Mouse (Mus musculus): ENCODE results near the gene Syt6.
"Not testable (repeated sequence)": the region's sequence is repeated elsewhere in the genome, so short reads cannot be mapped to it uniquely, and the experiment has no call there.

Gene Syt6

DNA sequence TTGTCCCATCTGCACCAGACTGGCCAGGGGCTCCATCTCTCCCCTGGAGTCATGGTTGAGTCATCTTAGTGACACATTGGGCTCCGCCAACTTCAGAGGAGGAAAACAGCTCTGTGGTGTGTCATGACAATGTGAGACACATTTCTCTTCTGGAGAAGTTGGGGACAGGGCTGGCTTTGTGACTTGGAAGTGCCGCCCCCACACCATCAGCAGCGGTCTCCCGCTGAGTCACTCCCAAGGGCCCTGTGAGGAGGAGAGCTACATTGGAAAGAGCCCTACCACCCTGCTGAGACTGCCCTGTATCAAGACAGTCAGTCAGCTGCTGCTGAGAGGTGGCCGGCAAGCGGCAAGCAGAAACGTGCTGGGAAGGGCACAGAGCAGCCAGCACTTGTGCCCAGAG is 26.0 kb downstream of the Syt6 start:
- DNase-seq (ENCODE audit: low read depth, low spot score): no peak

DNA sequence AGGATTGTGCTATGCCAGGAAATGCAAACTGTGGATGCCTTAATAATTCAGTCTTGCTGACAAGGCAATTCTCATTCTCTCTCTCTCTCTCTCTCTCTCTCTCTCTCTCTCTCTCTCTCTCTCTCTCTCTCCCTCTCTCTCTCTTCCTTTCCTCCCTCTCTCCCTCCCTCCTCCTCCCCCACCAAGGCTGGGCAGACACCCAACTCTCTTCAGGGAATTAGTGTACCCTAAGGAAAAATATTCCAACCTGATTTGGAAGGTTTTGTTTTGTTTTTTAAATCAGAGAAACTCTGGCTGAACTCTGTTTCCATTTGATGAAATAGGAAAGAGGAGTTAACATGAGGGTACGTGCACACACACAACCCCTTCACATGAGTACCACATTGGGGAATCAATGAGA is 26.5 kb downstream of the Syt6 start:
- DNase-seq (ENCODE audit: low read depth, low spot score): no peak

DNA sequence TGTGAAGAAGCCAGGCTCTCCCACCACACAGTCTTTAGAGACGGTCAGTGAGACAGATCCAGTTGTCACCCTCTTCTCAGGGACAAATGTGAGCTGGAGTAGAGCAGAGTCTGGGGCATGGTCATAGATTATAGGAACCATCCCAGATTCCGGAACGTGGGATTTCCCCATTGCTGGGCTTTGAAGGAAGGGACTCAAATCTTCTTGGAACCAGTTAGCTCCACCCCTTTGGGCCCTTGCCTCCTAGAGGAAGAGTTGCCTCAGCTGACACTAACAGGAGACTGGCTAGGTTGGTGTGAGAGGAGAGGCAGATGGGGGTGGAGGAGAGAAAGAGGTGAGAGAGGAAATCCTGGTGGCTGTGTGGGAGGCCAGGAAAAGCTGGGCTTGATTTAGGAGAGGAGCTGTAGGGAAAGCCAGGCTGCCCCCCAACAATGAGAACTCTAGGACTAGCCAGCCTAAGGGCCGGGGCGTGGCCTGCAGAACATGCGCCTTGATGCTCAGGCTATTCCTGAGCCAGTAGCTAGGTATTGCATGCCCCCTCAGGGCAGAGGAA is 31.1 kb downstream of the Syt6 start:
- no peak for DNase-seq (ENCODE audit: low read depth, low spot score)

DNA sequence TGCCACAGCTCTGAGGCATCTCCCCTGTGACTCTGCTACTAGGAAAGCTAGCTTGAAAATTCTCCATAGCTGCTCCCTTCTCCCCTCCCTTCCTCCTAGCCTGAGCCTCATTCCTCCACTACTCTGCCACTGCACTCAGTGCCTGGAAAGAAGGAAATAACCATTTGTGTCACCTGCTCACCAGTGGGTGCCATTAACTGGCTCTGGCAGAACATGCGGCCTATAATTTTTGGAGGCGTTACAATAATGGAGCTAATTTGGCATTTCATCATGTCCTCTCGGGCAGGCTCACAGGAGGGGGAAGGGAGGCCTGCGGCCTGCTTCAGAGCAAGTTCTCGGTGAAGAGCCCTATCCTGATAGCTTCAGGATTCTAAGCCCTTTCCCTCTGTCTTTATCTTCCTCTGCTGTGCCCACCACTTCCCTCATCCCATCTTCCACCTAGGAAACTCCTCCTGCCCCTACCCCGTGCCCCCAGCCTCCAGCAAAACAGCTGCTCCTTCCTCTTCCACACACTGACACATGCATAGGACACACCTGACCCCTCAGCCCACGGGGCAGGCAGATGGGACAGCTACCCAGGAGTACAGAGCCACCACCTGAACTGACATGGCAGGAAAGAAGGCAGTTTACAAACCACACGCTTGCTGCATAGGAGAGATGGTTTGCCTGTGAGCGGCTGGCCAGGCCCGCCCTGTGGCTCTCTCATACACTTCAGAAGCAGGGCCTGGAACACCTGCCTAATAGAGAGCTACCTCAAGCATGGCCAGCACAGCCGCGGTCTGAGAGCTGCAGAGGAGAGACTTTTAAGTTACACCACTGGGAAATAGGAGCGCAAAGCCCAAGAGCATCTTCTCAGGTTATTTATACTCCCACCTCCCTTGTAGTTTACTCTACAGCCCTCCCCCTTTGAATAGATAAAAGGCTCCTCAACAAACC is 31.9 kb downstream of the Syt6 start:
- DNase-seq (ENCODE audit: low read depth, low spot score): no peak

DNA sequence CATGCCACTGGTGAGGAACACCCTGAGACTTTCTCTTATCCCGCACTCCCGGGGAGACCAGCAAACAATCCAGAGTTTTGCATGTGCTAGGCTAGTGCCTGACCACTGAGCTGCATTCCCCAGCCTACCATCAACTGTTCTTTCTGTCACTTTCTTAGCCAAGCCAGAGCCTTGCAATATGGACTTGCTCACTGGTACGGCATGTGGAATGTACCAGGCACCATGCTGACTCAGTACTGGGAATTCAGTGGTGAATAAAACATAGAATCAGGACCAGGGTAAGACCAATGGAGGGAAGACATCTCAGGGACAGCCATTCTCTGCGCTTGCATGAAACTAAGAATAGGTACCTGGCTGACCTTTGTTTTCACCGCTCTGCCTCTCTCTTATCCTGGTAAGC is 35.2 kb downstream of the Syt6 start:
- DNase-seq (ENCODE audit: low read depth, low spot score): no peak

DNA sequence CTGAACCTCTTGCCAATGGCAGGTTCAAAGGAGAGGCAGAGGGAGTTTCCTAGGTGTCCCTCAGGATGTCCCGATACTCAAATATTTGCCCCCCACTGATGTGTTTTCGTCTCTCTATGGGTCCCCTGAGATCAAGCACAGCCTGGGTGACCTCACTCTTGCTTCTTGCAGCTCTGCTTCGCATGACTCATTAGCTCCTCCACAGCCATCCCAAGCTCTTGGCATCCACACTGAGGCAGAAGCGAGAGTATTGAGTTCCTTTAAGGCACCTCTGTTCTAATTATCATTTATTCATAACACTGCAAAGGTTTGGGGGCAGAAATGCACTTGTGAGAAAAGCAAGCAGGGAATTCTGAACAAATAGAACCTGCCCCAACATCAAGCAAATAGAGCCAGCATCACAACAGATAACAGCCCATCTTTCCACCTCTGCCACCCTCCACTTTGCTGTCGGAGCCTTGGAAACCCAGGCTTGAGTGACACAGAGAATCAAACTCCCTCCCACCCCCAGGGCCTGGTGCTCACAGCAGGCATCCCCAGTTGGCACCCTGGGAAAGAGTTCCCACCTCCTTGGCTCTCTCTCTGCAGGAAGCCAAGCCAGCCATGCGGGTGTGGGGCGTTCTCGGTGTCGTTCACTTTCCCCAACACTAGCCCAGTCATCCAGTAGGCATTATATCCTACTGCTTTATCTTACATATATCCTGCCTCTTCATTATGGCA is 37.8 kb downstream of the Syt6 start:
- DNase-seq (ENCODE audit: low read depth, low spot score): no peak

DNA sequence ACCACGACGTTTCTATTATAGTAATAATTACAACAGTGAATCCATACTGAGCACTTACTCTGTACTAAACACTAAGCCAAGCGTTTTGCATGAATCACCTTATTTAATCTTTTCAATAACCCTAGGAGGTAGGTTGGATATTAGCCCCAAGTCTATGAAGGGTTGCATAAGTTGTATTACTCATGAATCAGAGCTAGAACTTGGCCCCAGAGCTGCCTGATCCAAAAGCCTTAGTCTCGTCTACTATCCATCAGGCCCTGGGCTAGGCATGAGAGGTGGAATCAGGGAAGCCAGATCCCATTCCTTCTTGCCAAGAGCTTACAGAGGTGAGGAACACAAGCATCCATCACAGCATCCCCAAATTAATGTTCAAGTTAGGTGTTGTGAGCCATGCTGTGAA is 40.6 kb downstream of the Syt6 start:
- DNase-seq (ENCODE audit: low read depth, low spot score): no peak

DNA sequence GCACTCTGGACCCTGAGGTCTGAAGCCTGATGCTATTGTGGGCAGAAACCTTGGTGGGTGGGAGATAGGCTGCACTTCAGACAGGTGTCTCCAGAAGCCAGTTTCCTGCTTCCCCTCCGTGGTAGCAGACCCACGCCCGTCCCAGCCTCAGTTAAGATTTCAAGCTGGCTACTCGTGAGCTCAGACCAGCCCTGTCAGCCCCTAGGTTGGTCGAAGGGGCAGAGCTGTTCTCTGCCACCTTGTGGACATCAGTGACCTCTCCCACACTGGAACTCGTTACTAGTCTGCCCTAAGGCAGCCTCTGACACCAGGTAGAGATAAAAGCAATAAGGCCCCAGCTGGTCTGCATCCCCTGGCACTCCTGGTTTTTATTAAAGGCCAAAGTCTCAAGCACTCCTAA is 42.0 kb downstream of the Syt6 start:
- no peak for DNase-seq (ENCODE audit: low read depth, low spot score)

DNA sequence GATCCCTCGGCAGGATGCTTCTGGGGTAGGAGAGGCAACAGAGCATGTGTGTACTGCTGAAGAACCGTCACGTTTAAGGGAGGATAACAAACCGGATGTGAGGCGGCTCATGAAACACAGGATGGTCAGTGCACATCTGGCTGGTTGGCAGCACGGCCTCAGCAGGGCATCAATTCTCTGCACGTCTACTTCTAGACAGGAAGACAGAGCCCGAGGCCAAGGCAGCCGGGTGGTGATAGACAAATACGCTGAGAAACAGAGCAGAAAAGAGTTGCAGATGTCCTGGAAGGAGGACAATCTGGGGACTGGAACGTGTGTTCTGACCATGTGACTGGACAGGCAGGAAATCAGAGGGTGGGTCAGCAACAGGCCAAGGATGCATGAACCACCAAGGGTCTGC is 45.1 kb downstream of the Syt6 start:
- no peak for DNase-seq (ENCODE audit: low read depth, low spot score)

DNA sequence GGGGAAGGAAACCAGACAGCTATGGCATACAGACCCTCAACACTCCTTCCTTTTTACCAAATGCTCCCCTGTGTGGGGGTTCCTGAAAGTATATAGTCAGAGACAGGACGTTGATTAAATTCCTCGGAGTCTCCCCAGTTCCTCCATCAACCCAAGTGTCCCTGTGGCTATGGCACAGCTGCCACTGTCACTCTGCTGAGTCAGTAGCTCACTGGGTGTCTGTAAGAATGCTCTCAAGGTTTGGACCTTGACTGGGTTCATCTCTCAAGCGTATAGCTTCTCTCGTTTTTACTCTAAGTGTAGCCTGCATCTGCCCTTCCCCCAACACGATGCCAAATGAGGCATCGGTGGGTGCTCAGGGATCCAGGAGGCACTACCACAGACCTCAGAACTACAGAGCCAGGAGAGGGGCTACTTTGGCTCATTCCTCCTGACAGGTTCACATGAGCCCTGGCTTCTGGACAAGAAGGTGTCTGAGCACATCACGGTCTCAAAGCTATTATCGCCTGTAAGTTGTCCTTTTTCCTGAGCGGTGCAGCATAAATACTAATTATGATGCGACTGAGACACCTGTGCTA is 49.0 kb downstream of the Syt6 start:
- no peak for DNase-seq (ENCODE audit: low read depth, low spot score)

DNA sequence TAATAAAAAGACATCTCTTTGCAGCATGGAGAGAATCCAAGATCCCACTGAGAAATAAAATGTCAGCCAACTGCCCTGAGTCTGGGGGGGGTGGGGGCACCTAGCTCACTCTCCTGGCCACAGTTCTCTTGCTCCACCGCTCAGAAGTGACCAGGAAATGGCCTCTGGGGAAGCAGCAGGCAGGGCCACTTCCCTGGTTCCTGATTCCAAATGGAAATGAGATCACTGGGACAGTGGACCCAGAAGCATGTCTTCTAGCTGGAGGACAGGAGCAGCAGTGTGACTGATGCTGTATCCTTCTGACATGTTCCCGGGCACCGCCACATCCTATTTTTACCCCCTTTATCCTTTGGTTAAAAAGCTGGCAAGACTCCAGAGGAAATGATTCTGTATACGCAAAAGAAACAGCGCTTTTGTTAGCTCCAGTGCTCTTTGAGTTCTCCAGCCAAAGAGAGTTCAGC is 49.6 kb downstream of the Syt6 start:
- no peak for DNase-seq (ENCODE audit: low read depth, low spot score)

DNA sequence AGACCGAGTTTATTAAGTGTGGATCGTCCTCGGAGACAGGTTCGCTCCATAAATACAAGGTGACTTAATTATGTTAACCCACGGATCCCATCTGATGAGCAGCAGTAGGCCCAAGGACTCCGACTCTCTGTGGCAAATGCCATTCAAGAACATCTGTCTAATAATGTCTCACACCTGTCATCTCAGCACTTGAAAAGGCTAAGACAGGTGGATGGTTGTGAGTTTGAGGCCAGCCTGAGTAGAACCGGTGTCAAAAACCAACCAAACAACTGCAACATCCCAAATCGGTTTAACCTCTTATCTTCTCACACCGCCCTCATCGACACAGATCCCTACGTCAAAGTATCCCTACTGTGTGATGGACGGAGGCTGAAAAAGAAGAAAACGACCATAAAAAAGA is 50.1 kb downstream of the Syt6 start:
- DNase-seq (ENCODE audit: low read depth, low spot score): no peak

DNA sequence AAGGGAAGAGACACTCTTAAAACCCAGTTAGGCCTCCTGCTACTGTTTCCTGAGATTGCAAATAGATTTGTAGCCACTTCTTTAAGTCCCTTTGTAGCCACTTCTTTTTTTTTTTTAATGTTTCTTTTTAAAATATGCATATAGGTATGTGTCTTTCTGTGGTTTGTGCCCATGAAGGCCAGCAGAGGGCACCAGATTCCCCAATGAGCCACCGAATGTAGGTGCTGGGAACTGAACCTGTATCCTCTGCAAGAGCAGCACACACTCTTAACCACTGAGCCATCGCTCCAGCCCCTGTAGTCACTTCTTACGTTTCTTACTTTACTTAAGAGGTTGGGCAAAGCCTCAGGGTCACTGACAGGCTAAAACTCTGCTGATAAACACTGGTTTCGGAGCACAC is 51.5 kb downstream of the Syt6 start:
- no peak for DNase-seq (ENCODE audit: low read depth, low spot score)

DNA sequence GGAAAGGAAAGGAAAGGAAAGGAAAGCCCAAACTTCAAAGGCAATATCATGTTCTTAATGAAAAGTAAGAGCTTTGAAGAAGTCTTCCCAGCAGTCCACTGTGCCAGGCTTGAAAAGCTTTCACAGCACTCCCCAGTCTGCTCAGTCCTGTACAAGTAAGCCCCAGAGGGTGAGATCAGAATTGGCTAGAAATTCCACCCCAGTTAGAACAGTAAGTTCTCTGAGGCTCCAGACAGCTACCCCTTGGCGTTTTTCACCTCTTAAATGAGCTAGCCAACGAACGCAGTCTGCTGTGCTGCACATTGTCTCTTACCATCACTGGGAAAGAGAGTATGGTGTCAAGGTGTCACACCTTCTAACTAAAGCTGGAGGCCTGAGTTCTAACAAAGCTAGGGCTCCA is 52.6 kb downstream of the Syt6 start:
- DNase-seq (ENCODE audit: low read depth, low spot score): no peak

DNA sequence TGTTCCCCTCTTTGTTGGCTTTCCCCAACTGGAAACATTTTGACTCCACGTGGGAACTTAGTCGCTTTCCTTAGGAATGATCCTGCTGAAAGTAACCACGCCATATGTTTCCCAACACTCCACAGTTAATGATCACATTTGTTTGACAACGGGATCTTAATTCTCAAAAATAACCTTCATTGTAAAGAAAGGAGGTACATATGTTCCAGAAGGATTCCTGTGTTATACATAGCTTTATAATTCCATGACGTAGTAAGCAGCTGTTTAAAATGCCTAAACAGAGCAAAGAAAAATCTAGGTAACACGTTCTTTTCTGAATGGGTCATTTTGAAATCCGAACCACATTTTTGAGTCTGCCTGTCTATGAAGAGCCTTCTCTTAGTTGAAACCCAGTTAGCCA is 58.1 kb downstream of the Syt6 start:
- no peak for DNase-seq (ENCODE audit: low read depth, low spot score)

DNA sequence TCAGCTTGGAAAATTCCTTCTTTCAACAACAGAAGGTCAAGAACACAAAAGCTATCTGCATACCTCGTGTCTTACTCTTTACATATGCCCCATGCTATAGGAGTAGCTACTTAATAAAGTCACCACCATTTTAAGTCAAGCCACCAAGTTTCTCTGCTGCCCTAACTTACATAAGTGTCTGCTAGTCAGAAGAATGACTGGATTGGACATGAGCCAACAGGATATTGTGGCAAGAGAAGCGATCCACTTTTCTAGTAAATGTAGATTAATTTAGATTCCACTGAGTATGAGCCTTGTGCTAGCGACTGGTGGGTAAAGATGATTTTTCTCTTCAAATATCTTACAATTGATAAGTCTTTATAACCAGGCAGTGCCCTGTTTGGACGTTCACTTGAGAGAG is 58.8 kb downstream of the Syt6 start:
- no peak for DNase-seq (ENCODE audit: low read depth, low spot score)

DNA sequence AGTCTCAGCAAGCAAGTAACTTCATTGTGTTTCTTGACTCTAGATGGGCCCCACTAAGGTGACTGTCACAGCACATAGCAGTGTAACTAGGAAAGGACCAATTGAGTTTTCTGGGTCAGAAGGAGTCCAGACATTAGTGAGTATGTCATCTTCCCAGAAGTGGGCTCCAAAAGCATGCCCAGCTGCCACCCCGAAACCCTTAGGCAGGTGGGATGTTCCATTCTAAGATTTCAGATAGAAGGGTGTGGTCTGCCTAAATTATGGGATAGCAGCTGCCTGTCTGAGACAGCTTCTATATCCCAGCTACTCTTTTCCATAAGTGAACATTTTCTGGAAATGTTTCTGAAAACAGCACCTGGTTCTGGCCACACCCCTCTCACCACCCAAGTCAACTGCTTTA is 59.2 kb downstream of the Syt6 start:
- DNase-seq (ENCODE audit: low read depth, low spot score): no peak

DNA sequence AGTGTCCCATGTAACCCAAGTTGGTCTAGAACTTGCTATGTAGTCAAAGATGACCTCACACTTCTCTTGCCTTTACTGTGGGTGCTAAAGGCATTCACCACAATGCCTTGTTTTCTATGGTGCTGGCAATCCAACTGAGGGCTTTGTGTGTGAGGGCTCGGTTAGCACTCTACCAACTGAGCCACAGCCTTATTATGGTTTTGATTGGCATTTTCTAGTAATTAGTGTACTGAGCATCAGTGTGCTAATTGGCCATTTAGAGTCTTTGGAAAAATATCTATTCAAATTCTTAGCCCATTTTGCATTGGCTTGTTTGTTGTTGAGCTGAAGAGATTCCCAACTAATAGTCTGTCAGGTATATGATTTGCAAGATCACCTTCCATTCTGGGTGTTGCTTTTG is 62.6 kb downstream of the Syt6 start:
- no peak for DNase-seq (ENCODE audit: low read depth, low spot score)

DNA sequence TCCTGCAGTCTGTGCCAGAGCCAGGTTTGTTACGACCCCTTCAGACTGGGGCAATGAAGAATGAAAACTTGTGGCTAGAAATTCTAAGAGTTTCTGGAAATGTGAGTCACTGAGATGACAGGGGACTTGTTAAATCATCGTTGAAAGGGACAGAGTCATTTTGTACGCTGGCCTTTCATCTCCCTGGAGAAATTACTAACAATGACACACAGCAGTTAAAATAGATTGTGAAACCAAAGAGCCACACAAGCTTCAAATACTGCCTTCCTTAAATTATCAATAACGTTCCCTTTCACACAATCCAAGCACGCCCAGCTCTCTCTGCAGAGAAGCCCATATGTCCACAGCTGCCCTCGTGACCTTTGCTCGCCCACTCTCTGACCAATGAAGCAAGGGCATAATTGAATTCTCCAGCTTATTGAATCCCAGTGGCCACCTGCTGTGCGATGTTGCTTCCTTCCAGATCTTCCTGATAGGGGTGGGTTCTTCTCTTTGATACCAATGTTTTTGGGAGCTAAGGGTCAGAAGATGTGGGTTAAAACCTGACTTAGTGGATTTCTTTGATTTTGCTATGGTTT is 65.3 kb downstream of the Syt6 start:
- no peak for DNase-seq (ENCODE audit: low read depth, low spot score)

DNA sequence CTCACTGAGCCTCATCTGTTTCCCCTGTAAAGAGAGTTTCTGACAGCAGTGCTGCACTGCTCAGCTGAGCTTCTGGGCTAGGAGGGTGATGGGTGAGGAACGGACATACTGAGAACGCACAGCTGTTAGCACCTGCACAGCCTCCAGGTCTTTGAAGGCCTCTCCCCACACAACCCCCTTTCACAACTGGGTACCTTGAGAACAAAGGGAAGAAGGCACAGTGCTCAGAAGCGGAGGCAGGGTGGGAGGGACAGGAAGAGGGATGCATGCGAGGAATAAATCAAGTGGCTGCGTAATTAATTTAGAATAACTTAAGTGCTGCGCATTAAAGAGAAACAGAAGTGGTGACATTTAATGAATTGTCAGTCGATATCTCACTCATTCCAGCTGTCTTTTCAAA is 66.3 kb downstream of the Syt6 start:
- no peak for DNase-seq (ENCODE audit: low read depth, low spot score)

DNA sequence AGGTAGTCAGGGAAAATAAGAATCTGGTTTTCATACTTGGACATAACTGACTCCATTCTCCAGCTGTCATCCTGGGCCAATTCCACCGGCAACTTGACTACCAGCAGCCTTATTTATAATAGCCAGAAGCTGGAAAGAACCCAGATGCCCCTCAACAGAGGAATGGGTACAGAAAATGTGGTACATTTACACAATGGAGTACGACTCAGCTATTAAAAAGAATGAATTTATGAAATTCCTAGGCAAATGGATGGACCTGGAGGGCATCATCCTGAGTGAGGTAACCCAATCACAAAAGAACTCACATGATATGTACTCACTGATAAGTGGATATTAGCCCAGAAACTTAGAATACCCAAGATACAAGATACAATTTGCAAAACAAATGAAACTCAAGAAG is 70.9 kb downstream of the Syt6 start, which contains the start of gene Atg4a-ps:
TSS of gene Atg4a-ps (minus strand) at position 101 of the 400 bp plus-strand sequence.
- not testable (repeated sequence) for DNase-seq (ENCODE audit: low read depth, low spot score)
